Mouse (Mus musculus) intestine, embryonic 15.5 days (tissue): ENCODE data around the gene Poln. TPM values are rescaled to one million over a fixed set of nuclear protein-coding genes. Genes with fewer than 3 reads are reported as not detected.

Experiments
- ATAC-seq: fragments of 200-750 bp; cut with Nextera tagmentation; 2 replicates; pipeline ENCODE4 v1.8.0; 2017; ENCODE audit warnings: moderate TSS enrichment, moderate library complexity
- H3K27ac ChIP-seq: fragments of 300-500 bp; sonication (generic); 2 replicates; pipeline ENCODE4 v1.5.1; 2015; ENCODE audit warnings: mild to moderate bottlenecking, inconsistent platforms
- H3K27me3 ChIP-seq: fragments of 300-500 bp; sonication (generic); replicated peaks from 2 replicates; pipeline ENCODE4 v1.6.1; 2015; ENCODE audit warnings: inconsistent platforms
- H3K36me3 ChIP-seq: fragments of 300-500 bp; sonication (generic); 2 replicates; pipeline ENCODE4 v1.6.1; 2015; ENCODE audit warnings: inconsistent platforms
- H3K4me1 ChIP-seq: fragments of 300-500 bp; sonication (generic); replicated peaks from 2 replicates; pipeline ENCODE4 v1.6.1; 2015; ENCODE audit warnings: inconsistent platforms
- H3K4me2 ChIP-seq: fragments of 300-500 bp; sonication (generic); replicated peaks from 2 replicates; pipeline ENCODE4 v1.6.1; 2015; ENCODE audit warnings: mild to moderate bottlenecking, inconsistent platforms
- H3K4me3 ChIP-seq: fragments of 300-500 bp; sonication (generic); replicated peaks from 2 replicates; pipeline ENCODE4 v1.5.1; 2015; ENCODE audit warnings: inconsistent platforms
- H3K9ac ChIP-seq: fragments of 300-500 bp; sonication (generic); 2 replicates; pipeline ENCODE4 v1.6.1; 2015; ENCODE audit warnings: inconsistent platforms
- H3K9me3 ChIP-seq: fragments of 300-500 bp; sonication (generic); 2 replicates; pipeline ENCODE4 v1.6.1; 2016; ENCODE audit warnings: inconsistent platforms
- WGBS: fragments of 180-500 bp; shearing (Covaris S2); methylation state at CpG from one replicate; pipeline ENCODE4 v1.1.7; 2015; 5-methylcytosine and 5-hydroxymethylcytosine counted together
- polyA plus RNA-seq: library from polyadenylated mRNA; unstranded; fragments of >200 nt; fragmentation: Nextera tagmentation; extraction: Ambion mirVana; gene quantifications from 2 replicates; pipeline ENCODE4 v1.2.1, GENCODE M21; 2015

The Poln gene
- polyA plus RNA-seq, 1 experiment from 2014 or later: 0.84 TPM

GRCm38 (mm10) chr5:34030101-34030500 lies 139.1 kb downstream of the Poln start:
- H3K4me3 ChIP-seq: no peak overlapping the region
- no peaks in the 10 kb centered on the region for H3K4me1 ChIP-seq
- H3K27ac ChIP-seq: no peak overlapping the region
- no peaks in the 10 kb centered on the region for H3K36me3 ChIP-seq
- H3K4me2 ChIP-seq: no peak overlapping the region
- 74% methylated on average over 4 of the region's 4 CpGs for WGBS
- no peak overlapping the region for H3K9ac ChIP-seq
- no peak for ATAC-seq
- no peaks in the 10 kb centered on the region for H3K9me3 ChIP-seq
- H3K27me3 ChIP-seq: no peaks in the 10 kb centered on the region

GRCm38 (mm10) chr5:34018968-34019367 lies 150.3 kb downstream of the Poln start:
- H3K27ac ChIP-seq: no peak overlapping the region
- H3K4me1 ChIP-seq: no peaks in the 10 kb centered on the region
- no peak for ATAC-seq
- 83% methylated on average over 4 of the region's 4 CpGs for WGBS
- H3K4me3 ChIP-seq: no peak overlapping the region
- H3K27me3 ChIP-seq: no peaks in the 10 kb centered on the region
- H3K9ac ChIP-seq: no peak overlapping the region
- no peak overlapping the region for H3K4me2 ChIP-seq
- no peaks in the 10 kb centered on the region for H3K9me3 ChIP-seq
- no peaks in the 10 kb centered on the region for H3K36me3 ChIP-seq

DNA sequence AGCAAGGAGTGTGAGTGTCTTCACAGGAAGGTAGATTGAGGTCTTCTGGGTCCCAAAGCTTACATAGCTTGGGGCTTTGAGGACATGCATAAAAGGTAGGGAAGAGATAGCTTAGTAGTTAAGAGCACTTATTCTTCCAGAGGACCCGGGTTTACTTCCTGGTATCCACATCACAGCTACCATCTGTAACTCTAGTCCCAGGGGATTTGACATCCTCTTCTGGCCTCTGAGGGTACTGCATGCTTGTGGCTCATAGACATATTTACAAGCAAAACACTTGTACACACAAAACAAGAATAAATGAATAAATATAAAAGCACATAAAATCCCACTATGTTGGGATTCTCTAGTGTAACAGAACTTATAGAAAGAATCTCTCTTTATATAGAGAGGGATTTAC lies 154.6 kb downstream of the Poln start:
- no peak overlapping the region for H3K9ac ChIP-seq
- H3K27me3 ChIP-seq: no peaks in the 10 kb centered on the region
- H3K27ac ChIP-seq: no peak overlapping the region
- no peaks in the 10 kb centered on the region for H3K4me1 ChIP-seq
- H3K4me3 ChIP-seq: no peak overlapping the region
- no peaks in the 10 kb centered on the region for H3K9me3 ChIP-seq
- no peak overlapping the region for H3K4me2 ChIP-seq
- no peak for ATAC-seq
- H3K36me3 ChIP-seq: no peaks in the 10 kb centered on the region
- WGBS: 75% methylated on average over 1 of the region's 1 CpGs

- Histone ChIP-seq H3K9me3 (no peaks in the 10 kb centered on the region), H3K27ac (no peak overlapping the region), H3K9ac (no peak overlapping the region), H3K4me1 (no peaks in the 10 kb centered on the region), H3K27me3 (no peaks in the 10 kb centered on the region), H3K4me3 (no peak overlapping the region), H3K36me3 (no peaks in the 10 kb centered on the region), H3K4me2 (no peak overlapping the region)
- no peak for ATAC-seq
- WGBS: 84% methylated on average over 4 of the region's 4 CpGs
Observed at GRCm38 (mm10) chr5:34007392-34007941, 161.8 kb downstream of the Poln start.

- H3K36me3 ChIP-seq: no peaks in the 10 kb centered on the region
- no peak overlapping the region for H3K27ac ChIP-seq
- H3K27me3 ChIP-seq: no peaks in the 10 kb centered on the region
- no peak overlapping the region for H3K4me2 ChIP-seq
- no peaks in the 10 kb centered on the region for H3K9me3 ChIP-seq
- no peak overlapping the region for H3K4me3 ChIP-seq
- ATAC-seq: no peak
- no peak overlapping the region for H3K9ac ChIP-seq
- 87% methylated on average over 4 of the region's 4 CpGs for WGBS
- H3K4me1 ChIP-seq: no peaks in the 10 kb centered on the region
Observed at GRCm38 (mm10) chr5:34006832-34007231, 162.4 kb downstream of the Poln start.

DNA sequence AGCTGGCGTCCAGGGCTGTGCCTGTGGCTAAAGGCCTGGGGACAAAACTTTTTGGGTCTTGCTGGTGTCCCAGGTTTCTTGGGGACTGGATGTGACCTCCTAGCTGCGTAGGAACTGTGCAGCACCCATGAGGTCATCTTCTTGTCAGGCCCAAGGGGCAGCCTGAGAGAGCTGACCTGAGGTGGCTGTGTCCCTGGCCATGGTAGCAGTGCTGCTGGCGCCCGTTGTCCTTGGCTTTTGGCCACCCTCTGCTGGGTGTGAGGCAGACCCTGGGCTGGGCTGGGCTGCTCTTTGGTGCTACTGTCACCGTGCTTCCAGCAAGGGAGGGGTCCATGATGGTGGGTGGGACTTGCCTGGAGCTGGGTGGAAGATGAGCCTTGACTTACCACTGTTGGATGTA lies 164.6 kb downstream of the Poln start:
- H3K9ac ChIP-seq: no peak overlapping the region
- no peak overlapping the region for H3K4me2 ChIP-seq
- no peaks in the 10 kb centered on the region for H3K4me1 ChIP-seq

GRCm38 (mm10) chr5:34002636-34003035 lies 166.6 kb downstream of the Poln start:
- 88% methylated on average over 4 of the region's 4 CpGs for WGBS
- peaks cover 23% of the 10 kb centered on the region for H3K27me3 ChIP-seq

More for the DNA sequence above, 164.6 kb downstream of the Poln start:
- peaks cover 3% of the 10 kb centered on the region; the same call in 1 of the 2 replicates for H3K27me3 ChIP-seq
- WGBS: 78% methylated on average over 5 of the region's 5 CpGs
- H3K27ac ChIP-seq: no peak overlapping the region
- H3K36me3 ChIP-seq: no peaks in the 10 kb centered on the region
- no peak overlapping the region for H3K4me3 ChIP-seq
- H3K9me3 ChIP-seq: no peaks in the 10 kb centered on the region
- no peak for ATAC-seq

GRCm38 (mm10) chr5:34001401-34001800 lies 167.8 kb downstream of the Poln start:
- Histone ChIP-seq H3K4me3 (no peak overlapping the region), H3K27ac (no peak overlapping the region), H3K27me3 (peaks cover 35% of the 10 kb centered on the region), H3K36me3 (no peaks in the 10 kb centered on the region), H3K4me1 (peaks cover 13% of the 10 kb centered on the region), H3K9ac (no peak overlapping the region), H3K9me3 (no peaks in the 10 kb centered on the region), H3K4me2 (no peak overlapping the region)
- no peak for ATAC-seq
- WGBS: 100% methylated on average over 1 of the region's 1 CpGs

More at GRCm38 (mm10) chr5:34002636-34003035, 166.6 kb downstream of the Poln start:
- Histone ChIP-seq H3K4me2 (no peak overlapping the region), H3K9me3 (no peaks in the 10 kb centered on the region), H3K9ac (no peak overlapping the region), H3K4me1 (peaks cover 3% of the 10 kb centered on the region), H3K4me3 (no peak overlapping the region), H3K36me3 (no peaks in the 10 kb centered on the region), H3K27ac (no peak overlapping the region)
- ATAC-seq: no peak

GRCm38 (mm10) chr5:34000809-34001208 lies 168.4 kb downstream of the Poln start:
- H3K36me3 ChIP-seq: no peaks in the 10 kb centered on the region
- peaks cover 18% of the 10 kb centered on the region for H3K4me1 ChIP-seq
- peaks cover 41% of the 10 kb centered on the region for H3K27me3 ChIP-seq
- no peak for ATAC-seq
- no peak overlapping the region for H3K27ac ChIP-seq
- no peak overlapping the region for H3K4me2 ChIP-seq
- no peaks in the 10 kb centered on the region for H3K9me3 ChIP-seq
- WGBS: 96% methylated on average over 25 of the region's 25 CpGs
- H3K4me3 ChIP-seq: no peak overlapping the region
- no peak overlapping the region for H3K9ac ChIP-seq

GRCm38 (mm10) chr5:33999466-34000090 lies 169.7 kb downstream of the Poln start:
- H3K4me2 ChIP-seq: no peak overlapping the region
- H3K36me3 ChIP-seq: no peaks in the 10 kb centered on the region
- peaks cover 53% of the 10 kb centered on the region for H3K27me3 ChIP-seq
- H3K4me1 ChIP-seq: peaks cover 21% of the 10 kb centered on the region
- 82% methylated on average over 6 of the region's 6 CpGs for WGBS
- H3K9ac ChIP-seq: no peak overlapping the region
- ATAC-seq: no peak
- no peaks in the 10 kb centered on the region for H3K9me3 ChIP-seq
- no peak overlapping the region for H3K27ac ChIP-seq
- H3K4me3 ChIP-seq: no peak overlapping the region

DNA sequence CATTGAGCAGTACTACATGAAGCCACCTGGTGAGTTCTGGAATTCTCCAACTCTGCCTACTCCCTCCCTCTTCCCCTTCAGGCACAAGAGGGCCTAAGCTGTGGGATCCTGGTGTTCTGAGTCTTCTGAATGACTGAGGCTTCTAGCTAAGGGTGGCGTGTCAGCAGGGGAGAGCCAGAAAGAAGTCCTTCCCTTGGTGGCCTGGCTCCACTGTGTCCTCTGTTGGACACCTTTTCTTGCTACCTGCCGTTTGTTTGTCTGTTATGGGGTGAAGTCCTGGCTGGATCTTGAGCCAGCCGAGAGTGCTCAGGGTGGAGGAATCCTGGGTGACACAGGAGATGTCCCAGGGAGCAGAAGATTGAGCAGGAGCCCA lies 170.8 kb downstream of the Poln start:
- no peak overlapping the region for H3K27ac ChIP-seq
- H3K4me2 ChIP-seq: no peak overlapping the region
- H3K27me3 ChIP-seq: peaks cover 59% of the 10 kb centered on the region
- no peaks in the 10 kb centered on the region for H3K36me3 ChIP-seq
- H3K9me3 ChIP-seq: no peaks in the 10 kb centered on the region
- WGBS: 80% methylated on average over 3 of the region's 3 CpGs
- no peak overlapping the region for H3K4me3 ChIP-seq
- peaks cover 21% of the 10 kb centered on the region for H3K4me1 ChIP-seq
- ATAC-seq: no peak
- no peak overlapping the region for H3K9ac ChIP-seq

- no peak overlapping the region for H3K27ac ChIP-seq
- WGBS: 71% methylated on average over 20 of the region's 20 CpGs
- H3K4me1 ChIP-seq: peaks cover 21% of the 10 kb centered on the region
- no peaks in the 10 kb centered on the region for H3K36me3 ChIP-seq
- no peaks in the 10 kb centered on the region for H3K9me3 ChIP-seq
- peak overlapping the region; percentile 63; the same call in 1 of the 2 replicates for H3K4me3 ChIP-seq
- peaks cover 59% of the 10 kb centered on the region for H3K27me3 ChIP-seq
- no peak for ATAC-seq
- H3K9ac ChIP-seq: no peak overlapping the region
- H3K4me2 ChIP-seq: peak overlapping the region; percentile 100
Observed at GRCm38 (mm10) chr5:33997829-33998504, 171.3 kb downstream of the Poln start.
